Mouse (Mus musculus): Measurements from ENCODE around the gene Pif1. TPM values are rescaled to one million over a fixed set of nuclear protein-coding genes. Genes with fewer than 3 reads are reported as not detected.
A peak's percentile ranks its signal among the peaks of the same experiment; 100 is the strongest.

The Pif1 gene
- total RNA-seq, 2 experiments from 2014 or later, result 12.6 to 16.9 TPM

DNA sequence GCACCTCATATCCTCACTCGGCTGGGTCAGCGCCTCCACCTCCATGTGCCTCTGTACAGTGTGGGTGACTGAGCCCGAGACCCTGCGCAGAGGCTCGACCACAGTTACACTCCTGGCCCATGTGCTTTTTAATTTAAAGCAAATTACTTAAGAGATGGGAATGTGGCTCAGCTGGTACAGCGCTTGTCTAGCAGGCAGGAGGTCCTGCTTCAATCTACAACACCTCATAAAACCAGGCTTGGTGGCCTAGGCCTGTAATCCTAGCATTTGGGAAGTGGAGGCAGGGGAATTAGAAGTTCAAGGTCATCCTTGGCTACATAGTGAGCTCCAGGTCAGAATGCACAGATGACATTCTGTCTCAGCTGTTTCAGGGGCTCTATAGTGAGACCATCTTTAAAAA is 28.2 kb upstream of the Pif1 start:
- ATAC-seq (ENCODE audit: poor library complexity, severe bottlenecking), result no peak

DNA sequence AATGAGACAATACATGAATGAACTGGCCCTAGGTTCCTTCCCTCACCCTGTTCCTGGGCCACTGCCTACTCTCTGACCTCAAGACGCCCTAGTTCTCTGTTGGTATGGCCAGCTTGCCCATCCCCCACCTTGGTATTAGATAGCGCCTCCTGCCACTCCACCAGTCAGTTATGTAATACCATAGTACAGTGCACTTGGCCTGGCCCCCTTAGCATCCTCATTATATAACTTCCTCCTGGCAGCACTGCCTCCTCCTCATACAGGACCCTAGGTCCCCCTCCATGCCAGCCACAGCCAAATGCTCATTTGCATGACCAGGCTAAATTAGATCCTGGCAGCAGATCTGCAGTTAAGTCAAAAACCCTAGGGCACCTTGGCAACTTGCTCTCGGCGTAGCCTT is 25.9 kb upstream of the Pif1 start:
- peak; percentile 89 for ATAC-seq (ENCODE audit: poor library complexity, severe bottlenecking)

DNA sequence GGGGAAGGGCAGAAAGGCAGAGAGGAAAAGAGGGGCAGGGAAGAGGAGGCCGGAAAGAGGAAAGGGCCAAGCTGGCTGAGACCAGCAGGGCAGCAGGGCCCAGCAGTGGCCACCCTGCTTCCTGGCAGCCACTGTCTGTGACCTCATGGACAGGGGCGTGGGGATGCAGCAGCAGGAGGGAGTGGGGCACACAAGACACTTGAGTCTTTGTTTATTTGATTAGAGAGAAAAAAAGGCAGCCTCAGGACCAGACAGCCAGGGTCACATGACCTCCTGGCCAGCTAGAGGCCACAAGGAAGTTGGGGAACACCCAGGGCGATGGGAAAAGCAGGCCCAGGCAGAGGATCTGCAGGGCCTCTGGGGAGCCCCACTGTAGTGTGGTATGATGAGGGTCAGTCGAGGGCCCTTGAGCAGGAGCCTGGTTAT is 24.9 kb upstream of the Pif1 start:
- no peak for ATAC-seq (ENCODE audit: poor library complexity, severe bottlenecking)

DNA sequence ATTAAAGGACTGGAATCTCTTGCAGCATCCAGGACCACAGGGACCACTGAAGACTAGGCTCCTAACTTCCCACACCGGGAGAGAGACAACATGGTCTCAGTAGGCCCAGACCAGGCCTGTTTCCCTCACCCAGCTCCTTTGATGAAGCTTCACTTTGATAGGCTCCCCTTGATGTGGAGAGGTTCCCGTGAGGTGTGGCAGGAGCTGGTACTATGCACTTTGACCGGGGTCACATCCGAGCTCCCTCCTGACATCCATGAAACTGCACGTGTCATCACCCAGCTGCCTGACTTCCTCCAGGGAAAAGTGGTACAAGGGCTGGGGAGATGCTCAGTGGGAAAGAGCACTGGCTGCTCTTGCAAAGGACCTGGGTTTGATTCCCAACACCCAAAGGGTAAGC is 23.9 kb upstream of the Pif1 start:
- ATAC-seq (ENCODE audit: poor library complexity, severe bottlenecking), result no peak

DNA sequence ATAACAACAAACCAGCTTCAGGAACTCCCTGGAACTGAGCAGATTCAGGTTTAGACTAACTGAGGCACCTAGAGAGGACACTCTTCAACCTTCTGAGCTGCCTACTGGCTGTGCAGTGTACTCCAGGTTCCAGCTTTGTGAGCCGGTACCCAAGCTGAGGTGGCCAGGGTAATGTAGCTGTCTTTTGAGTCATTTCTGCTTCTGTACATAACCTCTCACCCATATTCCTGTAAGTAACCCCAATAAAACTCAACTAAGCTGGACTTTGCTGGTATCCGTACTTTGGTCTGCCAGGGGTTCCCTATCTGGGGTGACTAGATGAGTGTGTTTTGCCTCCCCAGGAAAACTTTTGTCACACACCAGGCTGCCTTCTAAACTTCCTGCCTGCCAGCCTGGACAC is 22.3 kb upstream of the Pif1 start:
- no peak for ATAC-seq (ENCODE audit: poor library complexity, severe bottlenecking)

DNA sequence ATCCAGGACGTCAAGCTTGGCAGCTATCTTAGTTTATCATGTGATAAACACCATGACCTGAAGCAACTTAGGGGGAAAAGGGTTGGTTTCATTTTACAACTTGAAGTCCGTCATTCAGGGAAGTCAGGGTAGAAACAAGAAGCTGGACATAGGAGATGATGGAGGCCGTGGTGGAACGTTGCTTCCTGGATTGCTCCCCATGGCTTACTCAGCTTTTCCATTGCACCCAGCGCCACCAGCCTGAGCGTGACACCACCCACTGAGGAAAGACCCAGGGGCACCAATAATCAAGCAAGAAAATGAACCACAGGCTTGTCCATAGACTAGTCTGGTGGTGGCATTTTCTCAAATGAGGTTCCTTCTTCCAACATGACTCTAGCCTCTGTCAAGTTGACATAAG is 18.2 kb upstream of the Pif1 start:
- ATAC-seq (ENCODE audit: poor library complexity, severe bottlenecking), result peak; percentile 43

DNA sequence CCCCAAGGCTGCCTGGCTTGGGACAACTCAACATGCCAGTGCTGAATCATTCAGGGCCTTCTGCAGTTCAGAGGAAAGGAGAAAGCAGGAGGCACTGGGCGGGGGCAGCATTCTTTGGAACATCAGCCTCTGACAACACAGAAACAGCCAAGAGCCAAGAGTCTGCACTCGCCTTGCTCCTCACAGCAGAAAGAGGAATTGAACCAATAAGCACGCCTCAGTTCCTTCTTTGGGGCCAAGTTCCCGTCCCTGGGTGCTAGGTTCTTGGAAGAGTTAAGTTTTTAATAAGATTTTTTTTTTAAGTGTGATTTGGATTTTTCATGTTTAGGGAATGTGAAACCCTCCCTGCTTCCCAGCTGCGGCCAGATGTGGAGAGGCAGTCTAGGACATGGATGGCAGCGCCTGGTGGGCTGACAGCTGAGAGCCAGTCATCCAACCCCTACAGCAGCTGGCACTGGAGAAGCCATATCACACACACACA is 17.4 kb upstream of the Pif1 start:
- peak; percentile 80 for ATAC-seq (ENCODE audit: poor library complexity, severe bottlenecking)

DNA sequence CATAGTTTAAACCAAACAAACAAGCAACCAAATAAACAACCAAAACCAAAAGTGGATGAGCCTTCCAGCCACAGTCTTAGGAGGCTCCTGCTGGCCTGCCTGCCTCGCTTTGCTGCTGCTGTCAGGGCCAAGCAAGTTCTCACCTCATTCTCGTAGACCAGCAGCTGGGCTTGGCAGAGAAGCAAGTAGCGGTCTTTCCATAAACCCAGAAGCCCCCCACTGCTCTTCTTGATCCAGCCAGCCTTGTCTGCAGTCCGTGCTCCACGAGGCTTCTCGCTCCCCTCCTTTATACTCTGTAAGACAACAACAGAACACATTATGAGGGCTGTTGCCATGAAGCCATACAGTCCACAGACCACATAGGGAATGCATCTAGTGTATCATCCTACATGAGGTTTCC is 14.1 kb upstream of the Pif1 start:
- ATAC-seq (ENCODE audit: poor library complexity, severe bottlenecking), result no peak

DNA sequence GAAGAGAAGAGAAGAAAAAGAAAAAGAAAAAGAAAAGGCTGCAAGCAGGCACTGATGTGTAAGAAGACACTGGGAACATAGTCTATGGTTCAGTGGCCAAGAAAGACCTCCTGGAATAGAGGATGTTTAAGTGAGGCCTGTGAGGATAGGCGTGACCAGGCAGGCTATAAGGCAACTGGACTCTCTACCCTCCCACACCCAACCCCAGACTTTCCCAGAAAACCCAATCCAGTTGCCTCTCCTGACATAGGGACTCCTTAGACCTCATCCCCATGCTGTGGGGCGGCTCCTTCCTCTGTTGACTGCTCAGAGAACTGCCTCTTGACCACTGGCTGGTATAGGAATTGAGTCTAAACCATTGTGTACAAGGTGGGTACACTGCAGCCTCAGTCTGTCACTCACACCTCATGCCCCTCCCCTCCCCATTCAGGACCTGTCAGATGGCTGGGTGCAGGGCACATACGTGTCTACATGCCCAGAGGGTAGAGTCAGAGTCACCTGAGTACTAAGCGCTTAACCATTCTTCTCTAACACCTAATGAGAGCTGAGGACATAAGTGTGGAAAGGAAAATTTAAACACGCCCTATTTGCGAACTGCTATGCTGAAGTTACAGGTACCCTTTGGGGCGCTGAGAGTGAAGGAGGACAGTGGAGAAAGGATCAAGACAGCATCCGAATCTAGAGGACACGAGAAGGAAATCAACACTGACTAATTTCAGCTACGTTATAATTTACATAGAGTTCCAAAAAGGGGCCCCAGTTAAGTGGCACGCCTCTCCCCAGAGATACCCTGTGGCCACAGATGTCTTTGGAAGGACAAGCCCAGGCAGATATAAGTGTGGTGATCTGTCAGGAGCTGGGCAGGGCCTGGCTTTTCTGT is 12.2 kb upstream of the Pif1 start:
- no peak for ATAC-seq (ENCODE audit: poor library complexity, severe bottlenecking)

DNA sequence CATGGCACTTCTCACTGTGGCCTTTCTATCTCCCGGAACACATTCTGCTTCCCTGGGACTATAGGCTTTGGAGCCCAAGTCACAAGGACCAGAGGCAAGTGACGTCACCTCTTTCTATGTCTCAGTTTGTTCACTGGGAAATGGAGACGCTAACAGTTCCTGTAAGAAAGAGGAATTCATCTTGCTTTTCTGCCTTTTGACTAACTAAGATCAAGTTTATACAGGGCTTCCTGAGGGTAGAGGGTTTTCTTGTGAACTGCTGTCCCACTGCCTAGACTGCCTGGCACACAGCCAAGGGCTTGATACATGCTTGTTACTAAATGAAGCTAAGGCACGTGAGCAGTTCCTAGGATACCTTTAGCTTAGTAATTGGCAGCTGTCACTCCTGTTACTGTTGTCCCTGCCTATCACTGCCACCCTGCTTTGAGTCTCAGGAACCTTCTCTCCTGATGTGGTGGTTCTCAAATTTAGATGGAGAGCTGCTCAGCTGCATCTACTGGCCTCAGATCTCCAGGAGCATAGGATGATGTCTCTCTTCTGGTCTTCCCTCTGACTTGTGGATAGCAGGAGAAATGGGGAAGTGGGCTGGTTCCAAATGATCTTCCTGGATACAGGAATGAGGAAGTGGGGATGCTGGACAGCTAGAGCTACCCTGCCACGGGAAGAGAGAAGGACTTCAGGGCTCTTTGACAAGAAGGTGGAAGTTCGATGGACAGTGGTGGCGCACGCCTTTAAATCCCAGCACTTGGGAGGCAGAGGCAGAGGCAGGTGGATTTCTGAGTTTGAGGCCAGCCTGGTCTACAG is 11.4 kb upstream of the Pif1 start:
- no peak for ATAC-seq (ENCODE audit: poor library complexity, severe bottlenecking)

DNA sequence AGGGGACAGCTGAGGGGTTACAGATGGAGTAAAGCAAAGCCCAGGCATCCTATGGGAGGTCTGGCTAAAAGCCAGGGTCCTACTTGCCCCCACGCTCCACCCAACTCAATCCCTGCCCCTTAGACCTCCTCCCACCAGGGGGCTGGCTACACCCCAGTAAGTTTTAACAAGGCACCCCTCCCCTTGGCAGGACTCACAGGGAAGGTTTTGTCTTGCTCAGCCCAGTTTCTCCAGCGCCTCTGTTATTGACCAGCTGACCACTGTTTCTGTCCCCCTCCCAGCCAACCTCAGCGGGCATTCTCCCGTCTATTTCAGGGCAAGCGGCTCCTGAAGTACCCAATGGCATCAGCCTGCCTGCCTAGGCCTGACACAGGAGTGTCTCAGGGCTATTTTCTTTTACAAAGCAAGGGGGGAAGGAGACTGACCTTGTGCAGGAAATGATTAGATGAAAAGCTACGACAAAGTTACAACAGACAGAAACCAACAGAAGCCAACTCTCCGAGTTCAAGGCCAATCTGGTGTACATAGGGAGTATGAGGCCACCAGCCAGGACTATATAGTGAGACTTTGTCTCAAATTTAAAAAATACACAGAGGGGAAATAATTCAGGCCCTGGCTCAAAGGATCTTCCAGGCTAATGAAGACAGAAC is 10.0 kb upstream of the Pif1 start:
- ATAC-seq (ENCODE audit: poor library complexity, severe bottlenecking), result no peak

DNA sequence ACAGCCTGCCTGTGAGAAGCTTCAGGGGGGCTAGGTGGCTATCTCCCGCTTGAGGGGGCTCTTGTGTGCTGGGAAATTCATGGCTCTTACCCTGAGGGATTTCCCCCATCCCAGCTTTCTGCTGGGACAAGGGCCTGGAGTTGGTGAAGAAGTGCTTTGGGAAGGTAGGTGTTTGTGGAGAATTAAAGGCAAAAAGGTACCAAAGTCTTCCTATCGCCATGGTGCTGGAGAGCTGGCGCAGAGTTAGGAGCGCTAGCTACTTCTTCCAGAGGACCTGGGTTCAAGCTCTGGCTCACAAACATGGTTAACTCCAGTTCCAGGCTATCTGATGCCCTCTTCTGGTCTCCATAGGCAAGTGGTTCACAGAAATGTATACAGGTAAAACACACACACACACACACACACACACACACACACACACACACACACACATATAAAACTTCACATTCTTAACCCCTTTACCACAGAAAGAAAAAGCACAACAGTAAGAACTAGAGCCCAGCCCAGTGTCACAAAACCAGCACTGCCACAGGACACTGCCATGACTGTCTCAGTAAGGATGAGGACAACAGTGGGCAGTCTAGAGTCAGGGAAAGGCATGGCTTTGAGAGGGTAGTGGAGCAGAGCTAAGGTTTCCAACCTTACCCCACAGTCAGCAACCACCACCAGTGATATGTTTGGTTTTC is 9.3 kb upstream of the Pif1 start:
- no peak for ATAC-seq (ENCODE audit: poor library complexity, severe bottlenecking)

DNA sequence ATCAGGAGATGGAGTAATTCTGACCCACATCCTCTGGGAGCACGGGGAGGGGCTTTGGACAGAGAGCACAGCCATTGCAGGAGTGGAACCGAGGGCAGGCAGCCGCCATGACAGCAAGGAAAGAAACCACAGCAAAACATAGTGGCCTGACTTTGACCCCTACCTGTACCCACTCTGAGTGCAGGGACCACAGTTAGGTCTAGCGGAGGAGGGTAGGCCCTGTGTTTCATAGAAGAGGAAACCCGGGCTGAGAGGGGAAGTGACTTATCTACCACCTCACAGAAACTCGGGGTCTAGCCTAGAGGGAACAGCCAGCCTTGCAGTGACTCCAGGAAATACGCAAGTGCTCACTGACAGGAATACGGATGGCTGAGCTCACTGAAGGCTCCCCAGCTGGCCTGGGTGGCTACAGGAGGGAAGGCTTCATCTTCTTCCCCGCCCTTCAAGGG is 8.1 kb upstream of the Pif1 start:
- peak; percentile 41 for ATAC-seq (ENCODE audit: poor library complexity, severe bottlenecking)

DNA sequence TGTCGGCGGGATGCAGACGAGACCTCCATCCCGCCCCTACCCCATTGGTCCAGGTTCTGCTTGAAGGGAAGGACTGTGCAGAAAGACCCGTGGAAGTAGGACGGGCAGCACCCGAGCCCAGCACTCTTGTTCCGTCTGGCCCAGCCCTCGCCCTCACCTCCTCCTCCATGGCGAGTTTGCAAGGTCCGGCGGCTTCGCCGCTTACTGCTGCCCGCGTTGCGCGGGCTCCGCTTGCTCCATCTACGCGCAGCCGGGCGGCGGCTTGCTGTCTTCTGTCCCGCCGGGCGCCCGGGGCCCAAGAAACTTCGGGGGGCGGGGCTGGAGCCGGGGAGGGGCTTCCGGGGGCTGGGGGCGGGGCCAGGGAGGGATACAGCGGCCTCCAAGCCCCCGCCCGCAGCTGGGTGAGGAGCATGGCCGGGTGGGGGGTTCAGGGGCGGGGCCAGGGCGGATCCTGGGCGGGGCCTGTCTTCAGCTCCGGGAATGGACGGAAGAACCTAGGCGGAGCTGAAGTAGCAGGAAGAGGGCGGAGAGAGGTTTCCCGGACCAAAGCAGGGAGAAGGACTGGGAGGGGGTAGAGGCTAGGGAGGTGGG is 7.1 kb upstream of the Pif1 start, which contains the start of gene Plekho2:
Gene Plekho2 (minus strand): TSS at position 260 of the 591 bp plus-strand sequence.
- ATAC-seq (ENCODE audit: poor library complexity, severe bottlenecking), result peak; percentile 67

DNA sequence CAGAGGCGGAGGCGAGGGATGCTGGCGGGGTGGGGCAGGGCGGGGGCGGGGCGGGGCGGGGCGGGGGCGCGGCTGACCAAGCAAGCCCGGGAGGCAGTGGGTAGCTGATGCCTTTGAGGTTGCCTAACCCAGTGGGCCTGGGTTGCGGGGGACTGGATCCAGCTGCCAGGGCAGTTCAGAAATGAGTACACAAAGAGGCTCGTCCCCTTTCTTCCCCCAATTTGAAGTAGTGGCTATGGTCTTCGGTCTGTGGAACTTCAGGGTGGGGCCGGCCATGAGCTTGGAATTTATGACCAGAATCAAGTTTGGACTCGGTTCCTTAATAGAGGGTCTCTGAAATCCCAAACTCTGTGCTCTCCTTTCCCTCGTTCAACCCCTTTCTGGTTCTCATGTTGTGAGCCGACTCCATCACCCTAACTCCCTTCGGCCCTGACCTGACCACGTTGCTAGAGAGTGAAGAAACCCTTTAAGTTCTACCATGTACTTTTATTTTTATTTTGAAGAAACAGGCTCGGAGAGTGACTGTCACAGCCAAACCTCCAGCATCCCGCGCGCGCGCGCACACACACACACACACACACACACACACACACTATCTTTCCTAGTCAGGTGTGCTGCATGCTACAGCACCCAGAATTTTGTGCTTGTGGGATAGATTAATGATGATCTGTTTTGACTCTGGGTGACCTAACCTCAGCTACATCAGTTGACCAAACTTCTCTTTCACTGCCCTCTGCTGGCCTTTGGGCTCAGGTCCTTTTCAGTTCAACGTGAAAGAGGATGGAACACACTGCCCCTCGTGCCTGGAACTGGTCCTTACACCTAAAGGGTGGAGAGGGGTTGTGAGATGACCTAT is 6.3 kb upstream of the Pif1 start:
- peak; percentile 64 for ATAC-seq (ENCODE audit: poor library complexity, severe bottlenecking)

DNA sequence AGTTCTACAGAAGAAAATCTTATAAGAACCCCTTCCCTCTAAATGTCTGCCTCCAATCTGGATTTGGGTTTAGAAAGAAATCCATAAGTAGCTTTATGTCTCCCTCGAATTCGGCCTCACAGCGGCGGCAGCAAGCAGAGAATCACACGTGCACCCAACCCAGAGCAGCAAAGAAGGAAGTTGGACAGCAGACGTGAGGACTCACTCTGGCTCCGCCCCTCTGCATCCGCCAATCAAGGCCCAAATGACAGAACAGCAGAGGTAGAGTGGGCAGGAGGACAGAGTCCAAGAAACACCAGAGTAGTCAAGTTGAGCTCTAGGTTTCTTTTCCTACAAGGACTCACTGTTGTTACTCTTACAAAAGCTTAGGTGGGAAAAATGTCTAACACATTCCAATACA is 3.9 kb upstream of the Pif1 start:
- ATAC-seq (ENCODE audit: poor library complexity, severe bottlenecking), result 0 out of 2 replicates have a peak, but pooled peaks have one; percentile 17

DNA sequence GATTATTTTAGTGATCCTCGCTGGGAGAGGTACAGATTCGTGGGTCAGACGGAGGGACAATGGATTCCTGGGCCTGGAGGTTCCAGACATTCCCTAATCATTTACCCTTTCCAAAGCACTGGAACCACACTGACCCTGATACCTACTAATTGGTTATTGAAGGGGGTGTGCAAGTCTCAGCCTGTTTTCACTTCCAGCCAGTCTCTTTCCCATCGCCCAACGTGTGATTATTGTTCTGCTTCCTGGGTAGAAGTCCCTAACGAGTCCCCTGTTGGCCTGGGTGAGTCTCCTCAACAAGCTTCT is 261 bp downstream of the Pif1 start:
- ATAC-seq (ENCODE audit: poor library complexity, severe bottlenecking), result 0 out of 2 replicates have a peak, but pooled peaks have one; percentile 13

DNA sequence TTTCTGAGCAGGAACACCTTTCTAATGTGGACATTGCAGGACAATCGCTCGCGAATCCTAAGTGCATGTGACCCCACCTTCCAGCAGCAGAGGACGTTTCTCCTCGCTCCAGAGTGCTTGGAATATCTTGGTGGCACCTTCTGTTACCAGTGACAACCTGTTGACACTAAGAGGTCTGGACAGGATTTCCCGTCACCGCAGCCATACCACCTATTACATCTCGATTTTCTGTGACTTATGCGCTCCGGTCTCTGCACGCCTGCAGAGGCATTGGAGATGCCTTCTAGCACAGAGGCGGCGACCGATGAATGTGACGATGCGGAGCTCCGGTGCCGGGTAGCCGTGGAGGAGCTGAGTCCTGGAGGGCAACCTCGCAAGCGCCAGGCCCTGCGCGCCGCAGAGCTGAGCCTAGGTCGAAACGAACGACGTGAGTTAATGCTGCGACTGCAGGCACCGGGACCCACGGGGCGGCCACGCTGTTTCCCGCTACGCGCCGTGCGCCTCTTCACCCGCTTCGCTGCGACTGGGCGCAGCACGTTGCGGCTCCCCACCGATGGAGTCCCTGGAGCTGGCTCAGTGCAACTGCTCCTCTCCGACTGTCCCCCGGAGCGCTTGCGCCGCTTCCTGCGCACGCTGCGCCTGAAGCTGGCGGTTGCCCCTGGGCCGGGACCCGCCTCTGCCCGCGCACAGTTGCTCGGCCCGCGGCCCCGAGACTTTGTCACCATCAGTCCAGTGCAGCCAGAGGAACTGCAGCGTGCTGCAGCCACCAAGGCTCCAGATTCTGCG is 806 bp downstream of the Pif1 start:
- ATAC-seq (ENCODE audit: poor library complexity, severe bottlenecking), result peak; percentile 26

DNA sequence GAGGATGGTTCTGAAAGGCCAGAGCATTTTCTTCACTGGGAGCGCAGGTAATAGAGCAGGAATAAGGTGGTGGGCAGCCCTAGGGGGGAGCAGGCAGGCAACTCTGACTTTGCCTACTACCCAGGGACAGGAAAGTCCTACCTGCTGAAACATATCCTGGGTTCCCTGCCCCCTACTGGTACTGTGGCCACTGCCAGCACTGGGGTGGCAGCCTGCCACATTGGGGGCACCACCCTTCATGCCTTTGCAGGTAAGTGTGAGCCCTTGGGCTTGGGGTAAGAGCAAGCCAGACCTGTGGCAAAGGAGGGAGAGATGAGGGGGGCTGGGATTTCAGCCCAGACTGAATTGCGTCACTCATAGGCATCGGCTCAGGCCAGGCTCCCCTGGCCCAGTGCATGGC is 2.1 kb downstream of the Pif1 start:
- no peak for ATAC-seq (ENCODE audit: poor library complexity, severe bottlenecking)

Measured in megakaryocyte, adult 5-6 weeks (primary cell).